Mouse (Mus musculus) kidney, adult 2 months (tissue): ENCODE results near the gene Gm20708. TPM values are rescaled to one million over a fixed set of nuclear protein-coding genes. Genes with fewer than 3 reads are reported as not detected.
A peak's percentile ranks its signal among the peaks of the same experiment; 100 is the strongest.

Experiments
- DNase-seq: peaks from one replicate; pipeline ENCODE4 v3.0.0; 2021
- H3K27ac ChIP-seq: fragments of 200-500 bp; 2 replicates; pipeline ENCODE4 v1.5.1; 2012; ENCODE audit warnings: low read depth, low read length, control low read depth, inconsistent platforms; ENCODE audit not compliant: insufficient read depth
- H3K27me3 ChIP-seq: fragments of 200-500 bp; replicated peaks from 2 replicates; pipeline ENCODE4 v1.6.1; 2012; ENCODE audit warnings: mild to moderate bottlenecking, moderate library complexity, low read length, inconsistent platforms; ENCODE audit not compliant: control insufficient read depth, insufficient read depth
- H3K36me3 ChIP-seq: fragments of 200-500 bp; 2 replicates; pipeline ENCODE4 v1.6.1; 2012; ENCODE audit warnings: mild to moderate bottlenecking, moderate library complexity, low read length, inconsistent platforms; ENCODE audit not compliant: control insufficient read depth, insufficient read depth
- H3K4me1 ChIP-seq: fragments of 200-500 bp; 2 replicates; pipeline ENCODE4 v1.6.1; 2011; ENCODE audit warnings: low read length; ENCODE audit not compliant: control insufficient read depth, insufficient read depth
- H3K4me3 ChIP-seq: fragments of 200-500 bp; 2 replicates; pipeline ENCODE4 v1.5.1; 2011; ENCODE audit warnings: mild to moderate bottlenecking, low read depth, low read length, control low read depth; ENCODE audit not compliant: insufficient read depth
- CTCF ChIP-seq: fragments of 200-500 bp; conservative IDR thresholded peaks from 2 replicates; pipeline ENCODE4 v1.5.1; 2011; ENCODE audit warnings: low read depth, mild to moderate bottlenecking, control low read depth, low read length, moderate library complexity, mixed read lengths; ENCODE audit not compliant: insufficient read depth, insufficient read length
- POLR2A ChIP-seq: fragments of 200-500 bp; IDR thresholded peaks from one replicate; pipeline ENCODE4 v1.6.1; 2011; ENCODE audit warnings: low read depth, low read length, control low read depth
- WGBS: fragments of 180-500 bp; shearing (Covaris S2); methylation state at CpG from one replicate; pipeline ENCODE4 v1.1.7; 2018; 5-methylcytosine and 5-hydroxymethylcytosine counted together
- polyA plus RNA-seq: library from polyadenylated mRNA; depleted of rRNA; stranded (reverse); fragments of >200 nt; gene quantifications from 2 replicates; pipeline ENCODE4 v1.2.3, GENCODE M21; 2012

Gene Gm20708
- polyA plus RNA-seq, 1 experiment = 0.22 TPM

GRCm38 (mm10) chr11:117777111-117777510 lies 32.4 kb upstream of the Gm20708 start:
- TF ChIP-seq POLR2A = no peak
- no peak for TF ChIP-seq CTCF
- H3K4me3 ChIP-seq = no peak overlapping the region
- DNase-seq = no peak
- H3K27me3 ChIP-seq = no peaks in the 10 kb centered on the region
- 85% methylated on average over 5 of the region's 5 CpGs for WGBS
- no peak overlapping the region for H3K27ac ChIP-seq
- peaks cover 22% of the 10 kb centered on the region for H3K4me1 ChIP-seq
- 0 out of 2 replicates have a peak, but pooled peaks cover 1% of the 10 kb centered on the region for H3K36me3 ChIP-seq

- DNase-seq = peak; percentile 85
- Histone ChIP-seq H3K4me1 (peaks cover 22% of the 10 kb centered on the region), H3K4me3 (no peak overlapping the region), H3K27me3 (no peaks in the 10 kb centered on the region), H3K27ac (peak overlapping the region; percentile 90), H3K36me3 (0 out of 2 replicates have a peak, but pooled peaks cover 1% of the 10 kb centered on the region)
- TF ChIP-seq POLR2A (no peak), CTCF (no peak)
- WGBS = 49% methylated on average over 11 of the region's 11 CpGs
These were observed 31.4 kb upstream of the Gm20708 start for GRCm38 (mm10) chr11:117778031-117778430.

- 22% methylated on average over 12 of the region's 12 CpGs for WGBS
- peak overlapping the region; percentile 90 for H3K27ac ChIP-seq
- H3K27me3 ChIP-seq = no peaks in the 10 kb centered on the region
- DNase-seq = peak; percentile 52
- peak overlapping the region; percentile 51 for H3K4me3 ChIP-seq
- peaks cover 22% of the 10 kb centered on the region for H3K4me1 ChIP-seq
- no peak for TF ChIP-seq POLR2A
- no peak for TF ChIP-seq CTCF
- H3K36me3 ChIP-seq = 0 out of 2 replicates have a peak, but pooled peaks cover 1% of the 10 kb centered on the region
These were observed 30.5 kb upstream of the Gm20708 start for GRCm38 (mm10) chr11:117778851-117779433.

DNA sequence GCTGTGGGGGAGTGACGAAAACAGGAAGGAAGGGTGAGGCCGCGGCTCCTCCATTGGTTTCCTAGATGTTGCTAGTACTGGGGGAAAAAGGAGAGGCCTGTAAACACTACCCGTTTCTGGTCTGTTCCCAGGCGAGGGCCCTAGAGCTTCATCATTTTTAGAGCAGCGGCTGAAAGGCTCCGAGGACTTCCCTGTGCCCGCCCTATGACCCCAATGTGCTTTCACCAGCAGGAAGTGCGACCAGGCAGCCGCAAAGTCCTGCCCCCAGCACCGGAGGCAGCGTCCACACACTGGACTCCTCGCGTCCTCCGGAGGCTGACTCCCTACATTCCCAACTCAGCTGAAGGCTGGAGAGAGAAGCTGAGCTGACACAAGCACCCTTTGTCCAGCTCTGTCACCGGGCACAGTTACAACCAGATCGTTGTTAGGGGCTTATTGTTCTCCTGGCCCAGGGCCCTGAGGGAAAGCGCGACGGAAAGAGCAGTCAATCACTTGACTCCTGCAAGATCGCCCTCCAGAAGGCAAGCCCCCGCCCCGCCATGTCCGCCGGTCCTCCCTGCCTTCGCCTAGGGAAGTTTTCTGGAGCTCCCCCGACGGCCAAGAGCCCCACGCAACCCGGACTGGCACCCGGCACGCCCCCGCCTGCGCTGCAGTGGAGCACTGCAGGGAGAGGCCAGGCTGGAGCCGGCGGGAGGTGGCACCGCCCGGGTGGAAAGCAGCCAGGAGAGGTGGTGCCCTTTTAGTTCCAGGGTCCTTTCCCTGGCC lies 29.9 kb upstream of the Gm20708 start:
- TF ChIP-seq POLR2A (no peak), CTCF (no peak)
- under 1% methylated on average over 38 of the region's 38 CpGs for WGBS
- Histone ChIP-seq H3K4me3 (peak overlapping the region; percentile 51), H3K4me1 (peaks cover 22% of the 10 kb centered on the region), H3K27ac (peak overlapping the region; percentile 90), H3K27me3 (no peaks in the 10 kb centered on the region), H3K36me3 (0 out of 2 replicates have a peak, but pooled peaks cover 1% of the 10 kb centered on the region)
- peak; percentile 92 for DNase-seq

DNA sequence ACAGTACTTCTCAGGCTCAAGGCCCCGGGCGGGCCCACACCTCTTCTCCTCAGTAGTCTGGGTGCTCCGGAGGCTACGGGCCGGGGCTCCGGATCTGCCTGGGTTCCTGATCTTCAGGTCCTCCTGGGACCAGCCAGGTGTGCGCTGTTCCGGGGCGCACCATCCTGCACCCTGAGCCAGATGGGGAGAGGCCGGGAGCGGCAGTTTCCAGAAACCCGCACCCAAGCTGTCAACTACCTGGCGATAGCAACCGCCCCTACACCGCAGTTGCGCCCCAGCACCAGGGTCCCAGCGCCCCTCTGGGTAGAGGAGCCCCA lies 29.3 kb upstream of the Gm20708 start:
- peak overlapping the region; percentile 51 for H3K4me3 ChIP-seq
- TF ChIP-seq POLR2A (no peak), CTCF (no peak)
- no peak for DNase-seq
- peak overlapping the region; percentile 90 for H3K27ac ChIP-seq
- H3K27me3 ChIP-seq = no peaks in the 10 kb centered on the region
- WGBS = 4% methylated on average over 17 of the region's 17 CpGs
- H3K36me3 ChIP-seq = 0 out of 2 replicates have a peak, but pooled peaks cover 1% of the 10 kb centered on the region
- peaks cover 22% of the 10 kb centered on the region for H3K4me1 ChIP-seq

DNA sequence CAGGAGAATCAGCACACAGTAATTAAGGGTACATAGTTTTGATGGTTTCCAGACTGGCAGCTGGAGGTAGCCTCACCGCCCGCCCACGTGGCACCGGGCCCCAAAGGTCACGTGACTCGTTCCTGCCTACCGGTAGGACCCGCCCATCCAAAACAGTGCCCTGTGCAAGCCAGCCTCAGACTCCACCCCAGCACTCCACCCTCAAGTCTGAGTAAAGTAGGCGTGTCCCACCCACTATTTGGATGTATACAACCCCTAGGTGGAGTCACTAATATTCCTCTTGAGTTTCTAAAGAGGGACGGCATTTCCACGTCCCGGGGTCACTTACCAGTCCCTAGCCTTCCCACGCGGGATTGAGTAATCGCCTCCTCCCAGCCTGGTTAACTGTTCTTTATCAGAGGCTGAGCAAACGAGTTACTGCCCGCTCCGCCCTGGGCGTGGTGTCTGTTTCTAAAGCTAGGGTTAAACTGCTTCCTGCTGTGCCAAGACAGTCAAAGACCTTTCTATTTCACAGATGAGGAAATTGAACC lies 28.8 kb upstream of the Gm20708 start:
- peaks cover 22% of the 10 kb centered on the region for H3K4me1 ChIP-seq
- no peaks in the 10 kb centered on the region for H3K27me3 ChIP-seq
- TF ChIP-seq CTCF (0 out of 2 replicates have a peak, but pooled peaks have one; percentile 0), POLR2A (no peak)
- peak; percentile 97 for DNase-seq
- 1% methylated on average over 19 of the region's 19 CpGs for WGBS
- peak overlapping the region; percentile 90 for H3K27ac ChIP-seq
- peak overlapping the region; percentile 51 for H3K4me3 ChIP-seq
- no peaks in the 10 kb centered on the region for H3K36me3 ChIP-seq

- peak overlapping the region; percentile 74 for H3K27ac ChIP-seq
- peak overlapping the region; percentile 51 for H3K4me3 ChIP-seq
- no peaks in the 10 kb centered on the region for H3K27me3 ChIP-seq
- H3K4me1 ChIP-seq = peaks cover 22% of the 10 kb centered on the region
- TF ChIP-seq POLR2A (no peak), CTCF (no peak)
- DNase-seq = peak; percentile 93
- WGBS = 4% methylated on average over 18 of the region's 18 CpGs
- no peaks in the 10 kb centered on the region for H3K36me3 ChIP-seq
These were observed 28.2 kb upstream of the Gm20708 start for GRCm38 (mm10) chr11:117781199-117781821.
